Mouse (Mus musculus) embryonic facial prominence, embryonic 13.5 days (tissue): Measurements from ENCODE around the gene Stac3. TPM values are rescaled to one million over a fixed set of nuclear protein-coding genes. Genes with fewer than 3 reads are reported as not detected.

Experiments used
- ATAC-seq: fragments of 200-750 bp; cut with Nextera tagmentation; 2 replicates; pipeline ENCODE4 v1.8.0; 2017; ENCODE audit warnings: low read depth; ENCODE audit not compliant: insufficient number of reproducible peaks, insufficient read depth, low FRiP score, low TSS enrichment
- H3K27ac ChIP-seq: fragments of 300-500 bp; sonication (generic); 2 replicates; pipeline ENCODE4 v1.5.1; 2015; ENCODE audit warnings: moderate library complexity, mild to moderate bottlenecking, inconsistent platforms
- H3K27me3 ChIP-seq: fragments of 300-500 bp; sonication (generic); 2 replicates; pipeline ENCODE4 v1.6.1; 2015; ENCODE audit warnings: mild to moderate bottlenecking, inconsistent platforms
- H3K36me3 ChIP-seq: fragments of 300-500 bp; sonication (generic); 2 replicates; pipeline ENCODE4 v1.6.1; 2015; ENCODE audit warnings: mild to moderate bottlenecking, inconsistent platforms
- H3K4me1 ChIP-seq: fragments of 300-500 bp; sonication (generic); 2 replicates; pipeline ENCODE4 v1.6.1; 2015; ENCODE audit warnings: inconsistent platforms
- H3K4me2 ChIP-seq: fragments of 300-500 bp; sonication (generic); 2 replicates; pipeline ENCODE4 v1.6.1; 2015; ENCODE audit warnings: moderate library complexity, mild to moderate bottlenecking, inconsistent platforms
- H3K4me3 ChIP-seq: fragments of 300-500 bp; sonication (generic); 2 replicates; pipeline ENCODE4 v1.5.1; 2015; ENCODE audit warnings: mild to moderate bottlenecking, inconsistent platforms
- H3K9ac ChIP-seq: fragments of 300-500 bp; sonication (generic); 2 replicates; pipeline ENCODE4 v1.6.1; 2015; ENCODE audit warnings: mild to moderate bottlenecking, inconsistent platforms
- H3K9me3 ChIP-seq: fragments of 300-500 bp; sonication (generic); 2 replicates; pipeline ENCODE4 v1.6.1; 2016; ENCODE audit warnings: inconsistent platforms
- WGBS: fragments of 180-500 bp; shearing (Covaris S2); methylation state at CpG from one replicate; pipeline ENCODE4 v1.1.7; 2015; ENCODE audit warnings: mixed read lengths; 5-methylcytosine and 5-hydroxymethylcytosine counted together
- polyA plus RNA-seq: library from polyadenylated mRNA; unstranded; fragments of >200 nt; fragmentation: Nextera tagmentation; extraction: Ambion mirVana; gene quantifications from 2 replicates; pipeline ENCODE4 v1.2.1, GENCODE M21; 2015

Gene Stac3
- polyA plus RNA-seq, 1 experiment from 2014 or later = 2.0 TPM

DNA sequence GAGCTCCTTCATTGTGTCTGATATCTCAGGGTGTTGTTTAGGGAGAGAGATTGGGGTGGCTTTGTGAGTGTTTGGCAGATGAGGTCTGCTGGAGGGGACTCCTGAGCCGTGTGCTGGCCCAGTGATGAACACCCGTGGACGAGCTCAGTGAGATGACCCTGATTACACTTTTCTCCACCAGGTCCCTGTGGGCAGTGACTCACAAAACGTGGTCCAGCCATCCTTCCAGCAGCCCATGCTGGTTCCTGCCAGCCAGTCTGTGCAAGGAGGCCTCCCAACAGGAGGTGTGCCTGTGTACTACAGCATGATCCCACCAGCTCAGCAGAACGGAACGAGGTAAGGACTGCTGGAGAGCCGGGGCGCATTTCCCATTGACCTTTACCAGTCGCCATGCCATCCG, 16.3 kb upstream of the Stac3 start:
- Histone ChIP-seq H3K27me3 (no peaks in the 10 kb centered on the region), H3K9me3 (no peaks in the 10 kb centered on the region), H3K9ac (no peak overlapping the region), H3K36me3 (peaks cover 85% of the 10 kb centered on the region), H3K4me3 (no peak overlapping the region), H3K4me1 (0 out of 2 replicates have a peak, but pooled peaks cover 2% of the 10 kb centered on the region), H3K27ac (no peak overlapping the region), H3K4me2 (no peak overlapping the region)
- no peak for ATAC-seq
- WGBS = 90% methylated on average over 10 of the region's 10 CpGs

GRCm38 (mm10) chr10:127488856-127489255, 12.6 kb upstream of the Stac3 start:
- peaks cover 6% of the 10 kb centered on the region for H3K4me1 ChIP-seq

DNA sequence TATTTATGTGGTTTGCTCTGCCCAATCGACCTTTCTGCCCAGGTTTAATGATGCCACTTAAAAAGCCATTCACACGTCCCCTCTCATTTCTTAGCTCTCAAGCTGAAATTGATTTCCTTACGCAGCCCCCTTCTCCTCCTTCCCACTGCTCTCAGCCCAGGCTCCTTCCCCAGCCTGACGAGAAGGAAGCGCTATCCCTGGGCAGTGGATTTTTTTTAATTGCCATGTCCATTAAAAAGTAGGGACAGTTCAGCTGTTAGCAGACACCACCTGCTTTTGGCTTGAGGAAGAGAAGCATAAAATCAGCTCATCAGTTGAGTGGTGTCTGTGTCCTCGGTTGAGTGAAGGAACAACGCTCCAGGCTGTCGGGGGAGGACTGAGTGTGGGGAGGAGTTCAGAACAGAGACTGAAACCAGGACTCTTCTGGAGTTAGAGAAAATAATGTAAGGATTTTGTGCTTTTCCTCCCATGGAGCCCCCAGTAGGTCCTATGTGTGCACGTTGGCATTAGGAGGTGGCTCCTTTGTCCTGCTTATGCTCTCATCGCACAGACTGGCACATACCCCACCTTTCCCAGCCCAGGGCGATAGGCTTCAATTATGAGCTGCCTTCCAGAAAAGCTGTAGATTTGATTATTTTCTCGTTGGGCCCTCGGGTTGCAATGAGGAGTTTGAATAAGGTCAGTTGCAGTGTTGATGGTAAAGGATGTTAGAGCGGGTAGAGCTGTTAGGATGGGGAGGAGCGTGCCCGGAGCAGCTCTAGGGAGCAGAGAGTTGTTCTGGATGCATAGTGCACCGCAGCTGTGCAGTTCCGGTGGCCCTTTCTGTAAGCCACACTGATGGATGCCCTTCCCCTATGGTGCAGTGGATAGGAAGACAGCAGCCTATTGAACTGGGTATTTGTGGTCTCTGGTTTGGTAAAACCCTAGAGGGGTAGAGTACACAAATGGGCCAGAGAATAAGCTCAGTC, 11.0 kb upstream of the Stac3 start:
- WGBS = 71% methylated on average over 18 of the region's 18 CpGs

More at GRCm38 (mm10) chr10:127488856-127489255, 12.6 kb upstream of the Stac3 start:
- H3K27ac ChIP-seq = no peak overlapping the region
- no peak overlapping the region for H3K4me2 ChIP-seq
- H3K36me3 ChIP-seq = peaks cover 92% of the 10 kb centered on the region
- no peak overlapping the region for H3K4me3 ChIP-seq
- no peak for ATAC-seq
- 83% methylated on average over 7 of the region's 7 CpGs for whole genome bisulfite sequencing
- no peak overlapping the region for H3K9ac ChIP-seq
- no peaks in the 10 kb centered on the region for H3K9me3 ChIP-seq
- H3K27me3 ChIP-seq = no peaks in the 10 kb centered on the region

GRCm38 (mm10) chr10:127491128-127491512, 10.4 kb upstream of the Stac3 start:
- H3K4me2 ChIP-seq = no peak overlapping the region
- no peaks in the 10 kb centered on the region; the same call in 1 of the 2 replicates for H3K9me3 ChIP-seq
- no peak overlapping the region for H3K9ac ChIP-seq
- H3K27ac ChIP-seq = no peak overlapping the region
- H3K4me1 ChIP-seq = peaks cover 6% of the 10 kb centered on the region
- H3K4me3 ChIP-seq = no peak overlapping the region
- H3K27me3 ChIP-seq = no peaks in the 10 kb centered on the region
- ATAC-seq = no peak
- 75% methylated on average over 8 of the region's 8 CpGs for WGBS
- peaks cover 92% of the 10 kb centered on the region for H3K36me3 ChIP-seq

More for the DNA sequence above, 11.0 kb upstream of the Stac3 start:
- Histone ChIP-seq H3K27me3 (no peaks in the 10 kb centered on the region), H3K36me3 (peaks cover 92% of the 10 kb centered on the region), H3K9me3 (no peaks in the 10 kb centered on the region; the same call in 1 of the 2 replicates), H3K9ac (peak overlapping the region; percentile 36; the same call in 1 of the 2 replicates), H3K4me2 (no peak overlapping the region), H3K4me3 (no peak overlapping the region), H3K27ac (no peak overlapping the region), H3K4me1 (peaks cover 6% of the 10 kb centered on the region)
- no peak for ATAC-seq

DNA sequence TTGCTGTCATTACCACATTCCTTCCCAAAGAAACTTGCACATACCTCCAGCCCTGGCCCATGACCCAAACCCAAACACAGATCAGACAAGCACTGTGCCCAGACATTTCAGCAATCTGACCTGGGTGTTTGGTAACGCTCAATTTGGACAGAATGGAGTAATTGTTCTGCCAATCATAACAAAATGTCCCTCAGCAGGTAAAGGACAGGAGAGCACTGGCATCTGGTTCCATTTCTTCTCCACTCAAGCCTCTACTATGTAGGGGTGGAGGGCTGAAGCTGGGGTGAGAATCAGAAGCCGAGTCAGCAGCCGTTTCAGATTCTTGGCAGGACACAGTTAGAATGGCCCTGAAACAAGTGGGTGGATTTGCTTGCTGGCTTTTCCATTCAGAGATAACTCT, 9.4 kb upstream of the Stac3 start:
- Histone ChIP-seq H3K4me2 (no peak overlapping the region), H3K36me3 (peaks cover 93% of the 10 kb centered on the region), H3K27ac (no peak overlapping the region), H3K4me1 (peaks cover 6% of the 10 kb centered on the region), H3K27me3 (no peaks in the 10 kb centered on the region), H3K9me3 (no peaks in the 10 kb centered on the region; the same call in 1 of the 2 replicates), H3K9ac (no peak overlapping the region), H3K4me3 (no peak overlapping the region)
- no peak for ATAC-seq
- 74% methylated on average over 3 of the region's 3 CpGs for WGBS

GRCm38 (mm10) chr10:127496156-127496555, 5.3 kb upstream of the Stac3 start:
- no peak for ATAC-seq
- Histone ChIP-seq H3K4me2 (no peak overlapping the region), H3K36me3 (peaks cover 92% of the 10 kb centered on the region), H3K4me1 (no peaks in the 10 kb centered on the region), H3K27me3 (no peaks in the 10 kb centered on the region), H3K4me3 (no peak overlapping the region), H3K9me3 (no peaks in the 10 kb centered on the region; the same call in 1 of the 2 replicates), H3K9ac (no peak overlapping the region), H3K27ac (no peak overlapping the region)
- 89% methylated on average over 3 of the region's 3 CpGs for WGBS

DNA sequence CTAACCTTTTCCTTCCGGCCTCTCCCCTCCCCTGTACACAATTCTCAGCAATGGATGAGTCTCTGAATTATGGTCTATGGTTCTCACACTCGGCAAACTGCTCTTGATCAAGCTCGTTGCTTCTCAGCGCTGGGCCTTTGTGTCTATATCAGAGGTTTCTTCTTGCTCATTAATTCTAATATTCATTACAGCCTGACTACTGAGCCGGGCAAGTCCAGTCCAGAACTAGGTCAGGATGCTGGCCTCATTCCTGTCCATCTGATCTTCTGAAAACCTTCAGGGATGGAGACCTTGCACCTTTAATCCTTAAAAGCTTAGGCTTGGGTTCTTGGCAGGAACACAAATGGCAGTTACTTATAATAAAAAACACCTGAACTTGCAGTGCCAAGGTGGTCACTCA, 2.0 kb upstream of the Stac3 start:
- no peaks in the 10 kb centered on the region; the same call in 1 of the 2 replicates for H3K9me3 ChIP-seq
- no peak overlapping the region for H3K9ac ChIP-seq
- H3K4me1 ChIP-seq = no peaks in the 10 kb centered on the region
- ATAC-seq = no peak
- H3K27ac ChIP-seq = no peak overlapping the region
- no peak overlapping the region for H3K4me2 ChIP-seq
- H3K36me3 ChIP-seq = peaks cover 61% of the 10 kb centered on the region
- no peaks in the 10 kb centered on the region for H3K27me3 ChIP-seq
- H3K4me3 ChIP-seq = no peak overlapping the region
- 75% methylated on average over 5 of the region's 5 CpGs for WGBS

DNA sequence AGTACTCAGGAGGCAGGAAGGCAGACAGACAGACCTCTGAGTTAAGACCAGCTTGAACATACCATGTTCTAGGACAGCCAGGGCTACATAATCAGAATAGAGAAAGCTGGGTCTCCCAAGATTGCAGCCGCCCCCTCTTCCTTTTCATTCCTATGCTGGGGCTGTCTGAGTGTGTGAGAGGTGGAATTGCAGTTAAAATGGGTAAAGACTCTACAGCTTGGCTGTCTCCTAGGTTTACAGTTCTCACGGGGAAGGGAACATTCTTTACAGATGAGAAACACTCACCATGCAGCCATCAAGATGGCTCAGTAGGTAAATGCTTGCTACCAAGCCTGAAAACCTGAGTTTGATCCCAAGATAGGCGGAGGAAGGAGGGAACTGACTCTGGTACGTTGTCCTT, 1.4 kb upstream of the Stac3 start:
- Histone ChIP-seq H3K9me3 (no peaks in the 10 kb centered on the region; the same call in 1 of the 2 replicates), H3K27me3 (no peaks in the 10 kb centered on the region), H3K9ac (no peak overlapping the region), H3K27ac (no peak overlapping the region), H3K4me1 (no peaks in the 10 kb centered on the region), H3K36me3 (peaks cover 56% of the 10 kb centered on the region), H3K4me3 (no peak overlapping the region), H3K4me2 (no peak overlapping the region)
- no peak for ATAC-seq
- whole genome bisulfite sequencing = 77% methylated on average over 4 of the region's 4 CpGs

DNA sequence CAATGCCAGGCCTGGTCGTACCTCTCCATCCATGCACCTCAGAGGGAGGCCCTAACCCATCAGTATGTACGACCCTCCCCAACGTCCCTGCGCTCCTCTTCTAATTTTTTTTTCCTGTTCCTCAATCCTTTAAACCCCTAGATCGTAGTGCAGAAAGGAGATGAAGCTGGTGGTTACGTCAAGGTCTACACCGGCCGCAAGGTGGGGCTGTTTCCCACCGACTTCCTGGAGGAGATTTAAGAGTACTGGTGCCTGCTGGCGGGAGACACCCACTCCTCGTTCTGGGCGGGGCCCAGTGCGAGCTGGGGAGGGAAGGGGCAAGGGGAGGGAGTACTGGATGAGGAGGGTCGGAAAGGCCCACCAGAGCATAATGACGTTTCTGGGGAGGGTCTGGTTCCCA, 6.8 kb downstream of the Stac3 start:
- Histone ChIP-seq H3K27me3 (peaks cover 67% of the 10 kb centered on the region), H3K4me3 (no peak overlapping the region), H3K36me3 (peaks cover 16% of the 10 kb centered on the region; the same call in 1 of the 2 replicates), H3K9ac (peak overlapping the region; percentile 40; the same call in 1 of the 2 replicates), H3K27ac (no peak overlapping the region), H3K4me1 (peaks cover 56% of the 10 kb centered on the region), H3K9me3 (no peaks in the 10 kb centered on the region), H3K4me2 (peak overlapping the region; percentile 73)
- ATAC-seq = no peak
- WGBS = 5% methylated on average over 15 of the region's 15 CpGs

DNA sequence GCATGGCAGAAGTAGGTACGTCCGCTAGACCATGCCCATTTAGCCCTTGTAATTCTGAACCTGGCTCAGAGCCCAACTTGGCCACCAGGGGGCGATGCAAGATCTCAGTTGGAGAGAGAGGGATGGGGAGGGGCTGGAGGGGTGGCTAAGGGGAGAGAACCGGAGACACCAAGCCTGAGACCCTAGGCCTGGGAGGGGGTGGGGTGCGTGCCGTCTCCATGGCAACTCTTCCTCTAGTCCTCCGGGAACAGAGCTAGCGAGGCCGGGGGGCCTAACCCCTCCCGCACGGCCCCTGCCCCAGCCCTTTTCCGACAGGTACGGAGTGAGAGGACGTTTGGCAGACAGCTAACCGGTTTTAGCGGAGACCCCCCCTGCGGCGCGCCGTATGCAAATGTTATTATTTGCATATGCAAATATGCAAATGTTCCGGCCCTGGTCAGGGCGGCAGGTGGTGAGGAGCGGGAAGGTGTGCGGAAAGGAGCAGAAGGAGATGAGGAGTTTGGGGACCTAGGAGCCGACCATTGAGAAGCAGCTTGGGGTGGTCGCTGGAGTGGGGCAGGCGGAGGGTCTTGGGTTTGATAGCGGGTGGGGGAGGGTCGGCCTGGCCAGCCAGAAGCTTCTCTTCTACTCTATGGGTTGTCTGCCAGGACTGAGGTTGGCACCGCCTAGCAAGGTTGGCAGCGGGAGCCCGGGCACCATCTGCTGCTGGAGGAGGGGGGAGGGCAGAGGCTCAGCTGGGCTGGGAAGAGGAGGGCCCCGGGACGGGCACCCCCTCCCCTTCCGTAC, 7.8 kb downstream of the Stac3 start:
- 0 out of 2 replicates have a peak overlapping the region, but pooled peaks have one; percentile 32 for H3K9ac ChIP-seq
- H3K36me3 ChIP-seq = peaks cover 16% of the 10 kb centered on the region; the same call in 1 of the 2 replicates
- peaks cover 77% of the 10 kb centered on the region for H3K27me3 ChIP-seq
- WGBS = 1% methylated on average over 35 of the region's 35 CpGs
- peak; percentile 22 for ATAC-seq
- no peak overlapping the region for H3K27ac ChIP-seq
- H3K4me3 ChIP-seq = peak overlapping the region; percentile 43
- peaks cover 66% of the 10 kb centered on the region for H3K4me1 ChIP-seq
- H3K9me3 ChIP-seq = no peaks in the 10 kb centered on the region
- H3K4me2 ChIP-seq = peak overlapping the region; percentile 73
